Mouse (Mus musculus): ENCODE results near the gene Olfr1431.
"Not testable (repeated sequence)": the region's sequence is repeated elsewhere in the genome, so short reads cannot be mapped to it uniquely, and the experiment has no call there.

Gene Olfr1431

GRCm38 (mm10) chr19:12200334-12200733 is at the start of gene Olfr1431:
Gene Olfr1431, plus strand, starts transcription at chr19:12200634.
- DNase-seq: no peak

GRCm38 (mm10) chr19:12170062-12170599 is 30.3 kb upstream of the Olfr1431 start, which contains the start of gene Olfr1555-ps1:
Gene Olfr1555-ps1, minus strand, starts transcription at chr19:12170112.
- not testable (repeated sequence) for DNase-seq

GRCm38 (mm10) chr19:12175431-12175830 is 25.0 kb upstream of the Olfr1431 start:
- peak; percentile 5 for DNase-seq

DNA sequence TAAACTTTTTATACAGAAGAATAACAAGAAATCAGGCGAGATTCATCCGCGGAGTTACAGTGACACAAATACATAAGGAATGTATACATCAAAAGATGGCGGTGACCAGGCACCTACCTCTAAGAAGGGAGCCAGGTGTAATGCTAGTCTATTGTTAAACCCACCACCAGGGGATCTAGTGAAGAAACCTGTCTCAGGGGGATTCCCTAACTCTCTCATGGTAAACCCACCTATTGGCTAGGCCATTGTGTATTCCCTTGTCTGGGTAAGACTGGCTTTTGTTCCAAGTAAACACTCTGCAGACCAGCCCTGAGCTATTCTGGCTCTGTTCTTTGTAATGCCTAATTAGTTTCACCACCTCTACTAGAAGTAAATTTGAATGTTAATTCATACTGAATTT is 1.4 kb upstream of the Olfr1431 start:
- DNase-seq: not testable (repeated sequence)

DNA sequence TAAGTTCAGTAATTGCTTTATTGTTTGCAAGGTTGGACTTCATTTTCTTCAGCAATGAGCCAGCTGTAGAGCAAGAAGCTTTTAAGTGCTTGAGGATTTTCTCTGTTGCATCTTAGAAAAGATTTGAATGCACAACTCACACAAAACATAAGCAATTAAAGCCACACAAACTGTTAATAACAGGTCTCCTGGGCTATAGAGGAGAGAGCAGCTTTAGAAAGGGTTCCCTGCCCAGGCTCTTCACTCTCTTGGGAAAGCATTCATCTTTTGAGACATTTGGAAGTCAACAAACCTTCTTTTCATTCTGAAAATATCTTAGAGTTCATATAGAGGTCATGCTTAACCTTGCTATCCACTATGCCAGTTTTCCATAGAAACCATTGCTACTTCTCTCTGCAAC is 32.1 kb downstream of the Olfr1431 start, which contains the start of gene Olfr1432:
TSS of gene Olfr1432 (minus strand) at position 101 of the 400 bp plus-strand sequence.
- not testable (repeated sequence) for DNase-seq

DNA sequence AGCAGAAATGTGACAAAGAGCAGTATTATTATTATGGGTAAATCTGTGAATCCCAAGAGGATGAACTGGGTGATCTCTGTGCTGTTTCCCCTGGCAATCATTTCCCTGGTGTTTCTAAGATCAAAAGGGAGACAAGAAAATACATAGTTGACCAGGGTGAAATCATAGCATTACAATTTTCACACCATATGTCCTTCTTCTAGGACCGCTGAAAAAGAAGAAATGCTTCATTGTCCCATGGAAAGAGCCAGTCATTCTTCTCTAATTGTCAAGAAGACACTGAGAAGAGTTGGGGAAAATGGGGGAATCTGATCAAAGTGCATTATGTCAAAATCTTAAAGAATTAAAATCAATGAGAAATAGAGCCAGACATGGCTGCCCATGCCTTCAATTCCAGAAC is 41.1 kb downstream of the Olfr1431 start, which contains the start of gene Olfr262:
TSS of gene Olfr262 (minus strand) at position 101 of the 400 bp plus-strand sequence.
- no peak for DNase-seq

DNA sequence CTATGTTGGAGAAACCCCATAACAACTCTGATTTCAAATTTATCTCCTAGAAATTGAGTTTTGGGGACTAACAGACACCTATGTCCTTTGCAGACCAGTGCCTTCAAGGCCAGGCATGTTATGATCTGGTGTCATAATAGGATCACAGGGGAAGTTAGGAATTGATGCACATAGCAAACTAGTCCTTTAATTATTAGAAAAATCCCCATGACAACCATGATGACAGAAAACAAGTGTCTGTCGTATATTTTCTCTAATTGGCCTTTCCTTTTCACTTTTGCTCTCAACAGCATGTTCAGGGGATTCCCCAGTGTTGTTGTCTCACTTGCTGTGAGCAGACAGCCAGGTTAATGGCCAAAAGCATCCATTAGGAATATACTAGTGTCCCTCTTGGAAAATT is 60.3 kb downstream of the Olfr1431 start, which contains the start of gene Olfr235:
TSS of gene Olfr235 (plus strand) at position 301 of the 400 bp plus-strand sequence.
- no peak for DNase-seq

Data from cerebellum, adult 9-11 months (tissue).